Mouse (Mus musculus): ENCODE results near the gene Thap4.

DNA sequence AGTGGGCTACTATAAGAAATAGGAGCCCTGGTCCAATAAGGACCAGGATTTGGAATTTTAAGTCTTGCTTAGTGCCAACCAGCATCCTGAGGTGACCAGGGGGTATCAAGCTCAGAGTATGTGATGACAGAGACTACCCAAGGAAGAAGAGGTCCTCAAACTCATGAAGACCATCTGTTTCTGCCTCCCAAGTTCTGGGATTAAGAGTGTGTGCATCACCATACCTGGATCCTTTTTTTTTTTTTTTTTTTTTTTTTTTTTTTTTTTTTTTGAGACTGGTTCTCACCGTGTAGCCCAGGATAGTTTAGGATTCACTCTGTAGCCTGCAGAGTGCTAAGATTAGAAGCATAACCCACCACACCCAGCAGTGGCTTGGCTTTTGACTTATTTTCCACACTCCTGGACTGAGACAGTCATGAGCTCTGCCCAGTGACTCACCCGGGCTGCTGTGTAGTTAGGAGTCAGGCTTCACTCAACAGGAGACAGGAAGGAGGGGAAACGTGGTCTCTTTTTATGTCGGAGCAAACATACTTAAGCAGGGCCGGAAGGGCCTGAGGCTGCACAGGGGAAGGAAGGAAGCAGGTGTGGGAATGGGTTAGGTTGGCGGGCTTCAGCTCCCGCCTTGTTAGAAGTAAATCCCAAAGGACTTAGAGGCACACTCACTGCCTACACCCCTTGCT, 74.6 kb downstream of the Thap4 start:
- TF ChIP-seq POLR2A (IDR thresholded peaks at IDR 0.05; ENCODE audit: low read depth, low read length) (no peak), POLR2AphosphoS2 (IDR thresholded peaks at IDR 0.05; ENCODE audit: low read depth, low read length) (no peak), MAX (IDR thresholded peaks at IDR 0.05; ENCODE audit: low read length) (no peak), CTCF (conservative IDR thresholded peaks at IDR 0.05 in 1 of 2, IDR thresholded peaks at IDR 0.05 in 1 of 2; ENCODE audit: low read depth in 2 of 2, low read length in 2 of 2) (no peak), SIN3A (IDR thresholded peaks at IDR 0.05; ENCODE audit: low read length) (no peak)
